Mouse (Mus musculus): Measurements from ENCODE around the gene Pdcd4.

The Pdcd4 gene

GRCm38 (mm10) chr19:53892061-53892460, at the start of gene Pdcd4:
TSS of gene Pdcd4 (plus strand) at chr19:53892231.
- no peak for DNase-seq (ENCODE audit: low spot score in 2 of 2)

DNA sequence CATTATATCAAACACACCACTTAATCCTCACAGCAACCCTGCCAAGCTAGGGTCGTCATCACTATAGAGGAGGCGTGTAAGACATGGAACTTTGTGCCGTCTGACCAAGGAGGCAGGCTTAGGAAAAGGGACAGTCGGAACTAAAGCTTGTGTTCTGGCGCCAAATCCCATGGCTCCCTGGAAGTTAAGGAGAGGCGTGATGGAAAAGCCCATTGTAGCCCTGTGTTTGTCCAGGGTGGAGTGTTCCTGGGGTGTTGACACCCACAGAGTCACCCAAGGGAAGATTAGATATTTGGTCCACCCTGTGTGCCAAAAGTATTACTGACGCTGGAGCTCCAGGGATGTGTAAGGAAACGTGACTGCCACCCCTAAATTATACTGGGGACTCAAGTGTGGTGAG, 48.1 kb upstream of the Pdcd4 start:
- no peak for DNase-seq (ENCODE audit: low spot score in 2 of 2)

DNA sequence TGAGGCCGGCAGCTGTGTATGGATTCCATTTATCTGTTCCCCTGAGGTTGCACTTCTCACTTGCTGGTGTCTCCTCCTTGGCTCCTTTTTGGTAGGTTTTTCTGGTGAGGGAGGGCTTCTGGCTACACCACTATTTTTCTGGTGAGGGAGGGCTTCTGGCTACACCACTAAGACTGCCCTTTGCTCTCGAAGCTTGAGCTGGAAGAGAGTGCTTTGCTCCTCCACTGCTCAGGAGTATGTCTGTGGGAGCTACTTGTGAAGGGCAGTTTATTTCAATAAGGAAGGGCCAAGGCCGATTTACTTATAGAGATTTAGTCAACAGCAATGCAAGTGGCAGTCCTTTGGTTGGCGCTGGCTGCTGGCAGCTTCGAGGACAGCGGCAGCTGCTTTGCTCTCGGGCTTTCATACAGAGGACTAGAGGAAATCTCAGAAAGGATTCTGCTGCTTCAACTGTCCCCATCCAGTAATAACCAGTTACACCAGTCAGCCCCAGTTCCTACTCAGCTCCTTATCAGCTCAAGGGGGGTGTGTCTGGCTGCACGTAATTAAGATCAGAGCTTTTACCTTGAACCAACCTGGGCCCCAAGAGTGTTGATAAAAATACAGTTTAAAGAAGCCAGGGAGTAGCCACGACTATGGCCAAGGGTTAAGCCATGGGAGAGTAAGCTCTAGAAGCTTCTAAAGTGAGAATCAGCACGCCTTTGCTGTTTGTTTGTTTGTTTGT, 43.6 kb upstream of the Pdcd4 start:
- DNase-seq (ENCODE audit: low spot score in 2 of 2) = no peak

DNA sequence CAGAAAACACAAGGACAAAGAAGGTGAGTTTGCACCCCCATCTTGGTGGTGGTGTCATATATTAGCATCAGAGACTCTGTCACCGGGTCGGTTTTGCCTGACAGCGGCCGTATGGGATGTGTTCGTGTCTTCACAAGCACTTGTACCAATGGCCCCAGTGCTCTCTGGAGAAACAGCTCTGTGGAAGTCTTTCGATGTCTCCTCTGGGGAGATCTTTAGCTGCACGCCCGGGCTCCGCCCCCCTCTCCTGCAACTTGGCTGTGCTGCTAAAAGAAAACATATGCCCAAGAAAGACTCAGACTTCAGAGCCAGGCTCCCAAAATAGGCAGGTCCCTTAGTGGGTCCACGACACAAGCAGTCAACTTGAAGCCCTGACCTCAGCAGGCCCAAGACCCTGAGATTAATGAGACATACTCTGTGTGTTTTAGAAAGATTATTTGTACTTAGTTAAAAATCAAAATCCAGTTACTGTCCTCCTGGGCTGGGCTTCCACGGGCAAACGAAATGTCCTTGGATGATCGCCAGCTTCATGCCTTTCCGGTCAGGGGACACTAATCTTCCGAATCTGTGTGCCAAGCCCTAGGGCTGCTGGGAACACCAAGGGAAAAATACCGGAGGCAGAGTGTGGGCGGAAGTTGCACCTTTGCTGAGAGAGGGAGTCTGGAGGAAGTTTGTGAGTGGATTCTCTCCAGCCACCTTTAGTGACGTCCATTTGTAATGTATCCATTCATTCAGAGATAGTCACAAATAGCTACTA, 41.7 kb upstream of the Pdcd4 start:
- DNase-seq (ENCODE audit: low spot score in 2 of 2) = no peak

DNA sequence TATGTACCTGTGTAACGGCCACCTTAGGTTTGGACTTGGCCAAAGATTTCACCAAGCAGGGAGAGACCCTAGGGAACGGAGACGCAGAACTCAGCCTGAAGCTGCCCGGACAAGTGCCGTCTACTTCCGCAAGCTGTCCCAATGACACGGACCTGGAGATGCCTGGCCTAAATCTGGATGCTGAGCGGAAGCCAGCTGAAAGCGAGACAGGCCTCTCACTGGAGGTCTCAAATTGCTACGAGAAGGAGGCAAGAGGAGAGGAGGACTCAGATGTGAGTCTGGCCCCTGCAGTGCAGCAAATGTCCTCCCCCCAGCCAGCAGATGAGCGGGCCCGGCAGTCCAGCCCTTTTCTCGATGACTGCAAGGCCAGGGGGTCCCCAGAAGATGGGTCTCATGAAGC, 40.7 kb upstream of the Pdcd4 start:
- no peak for DNase-seq (ENCODE audit: low spot score in 2 of 2)

DNA sequence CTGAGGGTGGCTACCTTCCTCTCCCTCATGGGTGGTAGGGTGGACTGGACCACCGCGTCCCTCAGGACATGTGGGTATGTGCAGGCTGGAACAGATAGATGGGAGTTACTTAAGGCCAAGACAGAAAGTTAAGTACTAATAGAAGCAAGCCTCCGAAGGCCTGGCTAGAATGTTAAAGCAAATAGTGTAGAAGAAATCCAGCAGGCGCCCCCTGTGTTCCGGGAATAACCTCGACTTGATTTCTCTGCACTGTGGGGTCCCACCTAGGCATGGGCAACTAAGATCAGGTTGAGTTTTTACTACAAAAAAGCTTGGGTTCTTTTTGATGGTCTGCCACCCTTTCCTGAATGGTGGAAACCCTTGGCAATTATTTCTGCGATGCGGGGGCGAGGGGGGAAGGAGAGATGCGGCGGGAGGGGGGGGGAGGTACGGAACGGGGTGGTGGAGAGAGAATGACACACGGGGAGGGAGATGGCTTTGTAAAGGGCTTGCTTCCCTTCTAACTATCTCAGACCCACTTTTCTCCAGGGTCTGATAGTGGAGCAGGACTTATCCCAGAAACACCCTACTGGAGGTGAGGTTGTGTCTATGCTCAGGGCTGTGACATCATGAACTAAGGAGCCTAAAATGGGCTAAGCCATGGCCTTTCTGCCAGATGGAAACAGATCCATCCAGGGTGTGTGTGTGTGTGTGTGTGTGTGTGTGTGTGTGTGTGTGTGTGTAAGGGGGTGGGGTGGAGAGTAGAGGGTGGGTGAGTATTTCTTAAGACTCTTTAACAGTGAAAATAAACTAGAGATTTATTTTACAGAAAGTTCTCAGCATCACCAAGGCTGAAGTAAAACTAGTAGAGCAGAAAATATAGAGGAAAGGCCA, 40.0 kb upstream of the Pdcd4 start:
- no peak for DNase-seq (ENCODE audit: low spot score in 2 of 2)

DNA sequence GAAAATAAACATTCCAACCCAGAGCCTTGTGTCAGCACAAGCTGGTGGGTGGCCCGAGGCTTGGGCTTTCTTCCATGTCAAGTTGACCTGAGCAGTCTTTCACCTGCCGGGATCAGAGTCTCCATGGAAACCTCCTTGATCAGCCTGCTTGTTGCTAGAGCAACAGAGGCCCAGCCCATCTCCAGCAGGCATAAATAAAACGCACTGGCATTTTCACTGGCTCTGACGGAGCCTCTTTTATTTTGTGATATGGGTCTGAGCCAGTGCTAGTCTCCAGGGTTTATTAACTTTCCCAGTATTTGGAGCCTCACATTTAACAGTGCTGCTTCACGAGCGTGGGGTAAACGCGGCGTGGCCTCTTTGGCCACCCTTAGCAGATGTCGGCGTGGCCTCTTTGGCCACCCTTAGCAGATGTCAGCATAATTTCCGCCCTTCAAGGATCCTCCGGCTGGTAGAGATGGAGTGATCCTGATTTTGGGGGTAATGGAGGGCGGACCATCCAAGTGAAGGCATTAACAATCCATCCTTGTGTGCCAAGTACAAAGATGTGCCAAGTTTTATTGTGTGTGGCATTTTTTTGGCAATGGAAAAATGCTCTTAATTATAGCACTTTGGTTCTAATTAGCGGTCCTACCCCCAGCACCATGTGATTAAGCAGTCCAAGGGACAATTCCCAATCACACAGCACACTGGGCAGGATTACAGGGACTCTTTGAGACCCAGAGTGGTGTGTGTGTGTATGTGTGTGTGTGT, 39.2 kb upstream of the Pdcd4 start:
- DNase-seq (ENCODE audit: low spot score in 2 of 2) = no peak

- no peak for DNase-seq (ENCODE audit: low spot score in 2 of 2)
Observed at GRCm38 (mm10) chr19:53854978-53855377, 37.1 kb upstream of the Pdcd4 start.

DNA sequence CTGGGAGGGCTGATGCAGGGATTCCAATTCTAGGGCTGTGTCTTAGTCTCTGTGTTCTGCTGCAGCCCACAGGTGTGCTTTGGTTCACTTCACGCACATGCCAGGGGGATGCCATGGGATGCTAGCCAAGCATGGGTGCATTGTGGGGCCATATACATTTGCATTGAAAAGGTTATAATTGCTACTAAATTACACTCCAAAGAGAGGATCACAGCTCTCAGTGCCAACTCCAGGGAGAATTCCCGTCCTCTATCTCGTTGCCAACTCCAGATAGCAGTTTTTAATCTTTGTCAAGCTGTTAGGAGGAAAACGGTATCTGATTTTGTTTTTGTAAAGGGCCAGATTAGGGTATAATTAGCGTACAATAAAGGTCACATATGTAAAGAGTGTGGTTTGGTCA, 36.2 kb upstream of the Pdcd4 start:
- DNase-seq (ENCODE audit: low spot score in 2 of 2) = no peak

- no peak for DNase-seq (ENCODE audit: low spot score in 2 of 2)
Observed at GRCm38 (mm10) chr19:53856794-53857193, 35.2 kb upstream of the Pdcd4 start.

DNA sequence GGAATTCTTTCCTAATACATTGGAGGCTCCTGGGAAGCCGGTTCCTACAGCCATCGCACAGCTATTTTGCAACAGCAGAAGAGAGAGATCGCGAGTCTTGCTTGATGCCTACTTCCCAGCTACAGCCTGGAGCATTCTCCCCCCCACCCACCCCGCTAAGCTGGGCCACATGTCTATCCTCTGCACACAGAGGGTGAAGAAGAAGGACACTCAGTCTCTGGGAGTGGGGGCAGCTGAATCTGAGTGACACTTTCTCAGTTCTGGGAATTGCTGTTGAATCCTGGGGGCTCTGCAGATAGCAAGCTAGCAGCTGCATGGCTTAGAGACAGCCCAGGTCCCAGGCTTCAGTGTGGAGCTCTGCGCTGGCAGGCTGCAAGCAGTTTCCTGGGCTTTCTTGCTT, 34.1 kb upstream of the Pdcd4 start:
- DNase-seq (ENCODE audit: low spot score in 2 of 2) = no peak

- DNase-seq (ENCODE audit: low spot score in 2 of 2) = no peak
Observed at GRCm38 (mm10) chr19:53859149-53859548, 32.9 kb upstream of the Pdcd4 start.

DNA sequence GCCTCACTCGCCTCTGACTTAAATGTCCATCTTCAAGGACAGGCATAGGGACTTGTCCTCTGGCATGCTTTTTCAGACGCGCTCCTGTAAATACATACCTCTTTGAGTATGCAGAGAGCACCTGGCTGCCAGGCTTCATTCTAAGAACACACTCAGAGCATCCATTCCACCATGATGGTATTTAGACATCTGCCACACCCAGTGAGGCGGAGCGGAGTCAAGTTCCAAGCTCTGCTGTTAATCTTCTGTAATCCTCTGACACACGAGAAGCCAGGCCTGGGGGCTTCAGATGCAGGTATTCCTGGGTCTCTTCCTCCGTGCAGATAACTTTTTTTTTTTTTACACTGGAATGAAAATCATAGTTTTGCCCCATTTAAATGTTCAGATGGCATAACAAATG, 32.4 kb upstream of the Pdcd4 start:
- DNase-seq (ENCODE audit: low spot score in 2 of 2) = no peak

- no peak for DNase-seq (ENCODE audit: low spot score in 2 of 2)
Observed at GRCm38 (mm10) chr19:53861346-53861745, 30.7 kb upstream of the Pdcd4 start.

DNA sequence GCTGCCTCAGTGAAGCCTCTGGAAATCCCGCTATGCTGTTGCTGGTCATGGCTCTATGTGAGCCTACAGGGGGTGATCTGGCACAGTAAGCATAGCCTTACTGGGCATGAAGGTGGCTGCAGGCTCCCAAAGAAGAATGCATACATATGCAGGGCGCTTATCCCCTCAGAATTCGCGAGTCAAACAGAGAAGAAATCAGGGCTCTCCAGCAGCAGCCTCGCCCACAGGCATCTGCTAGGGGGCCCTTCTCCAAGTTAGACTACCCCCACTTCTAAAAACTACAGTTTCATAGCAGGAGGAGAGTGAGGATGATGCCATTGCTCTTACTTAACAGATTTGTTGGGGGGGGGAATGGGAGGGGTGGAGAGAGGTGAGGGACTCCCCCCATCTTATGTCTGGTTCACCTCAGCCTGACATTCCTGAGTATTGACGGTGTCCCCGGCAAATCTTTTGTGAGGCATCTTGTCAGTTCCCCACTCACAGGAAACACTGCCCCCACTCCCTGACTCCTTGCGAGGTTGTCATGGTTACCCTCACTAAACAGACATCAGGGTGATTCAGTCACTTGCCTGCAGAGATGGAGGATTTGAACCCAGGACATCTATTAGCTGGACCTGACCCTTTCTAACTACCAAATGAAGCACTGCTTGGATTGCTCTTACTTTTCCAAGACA, 29.3 kb upstream of the Pdcd4 start:
- no peak for DNase-seq (ENCODE audit: low spot score in 2 of 2)

DNA sequence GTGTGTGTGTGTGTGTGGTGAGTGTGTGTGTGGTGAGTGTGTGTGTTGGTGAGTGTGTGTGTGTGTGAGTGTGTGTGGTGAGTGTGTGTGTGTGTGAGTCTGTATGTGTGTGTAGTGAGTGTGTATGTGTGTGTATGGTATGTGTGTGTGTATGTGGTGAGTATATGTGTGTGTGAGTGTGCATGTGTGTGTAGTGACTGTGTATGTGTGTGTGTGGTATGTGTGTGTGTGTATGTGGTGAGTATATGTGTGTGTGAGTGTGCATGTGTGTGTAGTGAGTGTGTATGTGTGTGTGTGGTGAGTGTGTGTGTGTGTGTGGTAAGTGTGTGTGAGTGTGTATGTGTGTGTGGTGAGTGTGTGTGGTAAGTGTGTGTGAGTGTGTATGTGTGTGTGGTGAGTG, 24.8 kb upstream of the Pdcd4 start:
- DNase-seq (ENCODE audit: low spot score in 2 of 2) = no peak

DNA sequence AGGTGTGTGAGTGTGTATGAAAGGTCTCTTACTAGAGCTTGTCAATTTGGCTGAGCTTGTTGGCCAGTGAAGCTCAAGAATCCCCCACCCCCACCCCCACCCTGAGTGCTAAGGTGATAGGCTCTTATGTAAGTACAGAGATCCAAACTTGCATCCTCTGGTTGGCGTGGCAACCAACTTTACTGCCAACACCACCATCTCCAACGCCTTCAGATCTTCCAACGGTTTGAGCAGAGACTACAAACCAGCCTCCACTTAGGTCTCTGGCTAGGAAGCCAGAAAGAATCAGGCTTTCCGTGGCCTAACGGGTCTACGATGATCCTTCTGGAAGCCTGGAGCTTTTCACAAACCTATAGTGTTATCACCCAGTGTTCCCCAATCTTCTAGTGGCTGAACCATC, 23.9 kb upstream of the Pdcd4 start:
- DNase-seq (ENCODE audit: low spot score in 2 of 2) = no peak

GRCm38 (mm10) chr19:53868796-53869195, 23.2 kb upstream of the Pdcd4 start:
- DNase-seq (ENCODE audit: low spot score in 2 of 2) = no peak

GRCm38 (mm10) chr19:53869427-53870385, 22.3 kb upstream of the Pdcd4 start:
- DNase-seq (ENCODE audit: low spot score in 2 of 2) = no peak

DNA sequence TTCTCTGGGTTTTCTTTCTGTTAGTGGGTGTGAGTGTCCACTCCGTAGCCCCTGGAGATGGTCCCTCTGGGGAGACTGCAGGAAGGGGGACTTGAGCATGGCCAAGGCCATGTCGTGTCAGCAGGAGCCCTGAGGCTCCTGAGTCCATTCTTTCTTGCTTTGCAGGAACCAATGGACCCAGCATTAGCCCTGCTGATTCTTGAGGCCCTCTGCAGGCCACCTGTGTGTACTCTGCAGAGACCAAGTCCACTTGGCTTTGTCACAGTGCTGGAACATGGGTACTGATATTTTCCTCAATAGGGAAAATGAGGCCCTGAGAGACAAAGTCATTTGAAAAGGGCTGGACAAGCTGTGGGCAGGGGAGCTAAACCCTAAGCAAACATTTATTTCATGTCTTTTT, 21.5 kb upstream of the Pdcd4 start:
- DNase-seq (ENCODE audit: low spot score in 2 of 2) = no peak
